Mouse (Mus musculus) ES-Bruce4 (cell line): ENCODE measurements around the gene Natd1.

Experiments used
- CTCF ChIP-seq: IDR thresholded peaks from one replicate; pipeline ENCODE4 v1.8.1; 2011; ENCODE audit warnings: low read depth, low read length
- POLR2A ChIP-seq: IDR thresholded peaks from one replicate; pipeline ENCODE4 v1.8.1; 2011; ENCODE audit warnings: low read length; ENCODE audit not compliant: insufficient read depth

DNA sequence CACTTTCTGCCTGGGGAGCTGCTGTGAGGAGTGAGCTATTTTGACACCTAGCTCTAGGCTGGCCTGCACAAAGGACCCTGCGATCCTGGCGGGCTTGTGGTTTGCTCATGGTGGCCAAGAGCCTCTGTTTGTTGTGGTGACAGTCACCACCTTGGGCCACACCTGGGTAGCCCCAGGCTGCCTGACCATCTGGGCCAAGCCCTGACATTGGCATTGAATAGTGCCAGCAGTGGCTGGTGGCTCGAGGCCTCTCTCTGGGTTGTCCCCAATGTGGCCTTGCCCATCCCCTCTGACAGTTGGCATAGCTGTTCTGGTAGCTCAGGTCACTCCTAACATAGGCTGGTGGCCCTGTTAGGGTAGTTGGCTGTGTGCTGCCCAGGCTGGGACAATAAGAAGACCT, 24.9 kb upstream of the Natd1 start:
- no peak for TF ChIP-seq CTCF
- TF ChIP-seq POLR2A = no peak
